Mouse (Mus musculus) ES-E14 (cell line): ENCODE measurements around the gene Pde4d.

Experiments used
- CHD2 ChIP-seq: IDR thresholded peaks from 2 replicates; pipeline ENCODE4 v1.6.1; 2014; ENCODE audit warnings: mild to moderate bottlenecking, low read depth, low read length, inconsistent platforms
- MAFK ChIP-seq: IDR thresholded peaks from 2 replicates; pipeline ENCODE4 v1.6.1; 2014; ENCODE audit warnings: mild to moderate bottlenecking, low read depth, low read length, inconsistent platforms; ENCODE audit not compliant: insufficient read depth
- ZC3H11A ChIP-seq: IDR thresholded peaks from 2 replicates; pipeline ENCODE4 v1.6.1; 2012; ENCODE audit warnings: low read depth, mild to moderate bottlenecking, inconsistent platforms, low read length, borderline replicate concordance

DNA sequence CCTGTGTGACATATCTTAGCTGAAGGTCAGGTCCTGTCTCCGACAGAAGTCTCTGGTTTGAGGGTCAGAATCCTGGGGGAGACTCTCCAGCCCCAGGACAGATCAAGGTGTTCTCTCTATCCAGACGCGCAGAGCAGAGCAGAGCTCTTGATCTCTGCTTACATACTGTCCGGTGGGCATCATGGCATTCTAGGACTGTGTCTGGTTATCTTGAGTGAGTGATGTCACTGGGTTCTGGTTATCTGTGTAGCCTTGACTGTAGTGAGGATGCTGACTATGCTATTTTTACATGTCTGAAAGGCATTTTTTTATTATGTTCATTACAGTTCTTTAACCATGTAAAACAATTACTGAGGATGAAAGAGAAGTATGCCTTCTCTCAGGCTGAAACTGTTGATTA, 797.3 kb downstream of the Pde4d start:
- no peak for TF ChIP-seq MAFK
- no peak for TF ChIP-seq ZC3H11A
- no peak for TF ChIP-seq CHD2
